Mouse (Mus musculus): ENCODE data around the gene Mast3. TPM values are rescaled to one million over a fixed set of nuclear protein-coding genes. Genes with fewer than 3 reads are reported as not detected.
A peak's percentile ranks its signal among the peaks of the same experiment; 100 is the strongest.

Mast3 gene
- polyA plus RNA-seq, 1 experiment: 31.7 TPM

- Histone ChIP-seq H3K4me2 (ENCODE audit: low read depth) (no peak overlapping the region), H3K27me3 (ENCODE audit: control insufficient read depth, insufficient read depth, insufficient read length) (no peaks in the 10 kb centered on the region), H3K36me3 (ENCODE audit: control insufficient read depth, insufficient read depth) (peaks cover 6% of the 10 kb centered on the region), H3ac (ENCODE audit: control insufficient read depth, insufficient read length) (no peak overlapping the region), H3K79me2 (ENCODE audit: control insufficient read depth, insufficient read depth) (no peaks in the 10 kb centered on the region), H3K4me3 (no peak overlapping the region)
- no peak for TF ChIP-seq MAX (IDR thresholded peaks at IDR 0.05; ENCODE audit: low read depth)
- TF ChIP-seq MYOG (IDR thresholded peaks at IDR 0.05; ENCODE audit: control insufficient read depth in 1 of 3, insufficient read depth in 1 of 3, insufficient read length in 2 of 3, low read depth in 2 of 3): no peak
- TF ChIP-seq USF1 (IDR thresholded peaks at IDR 0.05; ENCODE audit: low read depth): no peak
- no peak for TF ChIP-seq TCF3 (IDR thresholded peaks at IDR 0.05; ENCODE audit: insufficient read length, low read depth)
- TF ChIP-seq TCF12 (IDR thresholded peaks at IDR 0.05; ENCODE audit: insufficient read depth, poor library complexity, severe bottlenecking): no peak
- no peak for TF ChIP-seq MYOD1 (IDR thresholded peaks at IDR 0.05; ENCODE audit: control insufficient read depth in 1 of 3, insufficient read length in 2 of 3, low read depth in 2 of 3)
- TF ChIP-seq SRF (IDR thresholded peaks at IDR 0.05; ENCODE audit: control insufficient read depth, insufficient read length, low read depth): no peak
- no peak for TF ChIP-seq POLR2A (IDR thresholded peaks at IDR 0.05; ENCODE audit: insufficient read length, low read depth)
- TF ChIP-seq POLR2AphosphoS2 (IDR thresholded peaks at IDR 0.05; ENCODE audit: insufficient read length, low read depth): no peak
- TF ChIP-seq E2F4 (IDR thresholded peaks at IDR 0.05; ENCODE audit: insufficient read depth): no peak
- no peak for TF ChIP-seq CEBPB (IDR thresholded peaks at IDR 0.05; ENCODE audit: insufficient read depth, poor library complexity, severe bottlenecking)
- no peak for TF ChIP-seq REST (IDR thresholded peaks at IDR 0.05; ENCODE audit: insufficient read depth, insufficient read length)
Measured at GRCm38 (mm10) chr8:70764676-70765075, 40.2 kb downstream of the Mast3 start.

GRCm38 (mm10) chr8:70764026-70764425, 40.8 kb downstream of the Mast3 start:
- peaks cover 3% of the 10 kb centered on the region for H3K36me3 ChIP-seq (ENCODE audit: control insufficient read depth, insufficient read depth)
- TF ChIP-seq CEBPB (IDR thresholded peaks at IDR 0.05; ENCODE audit: insufficient read depth, poor library complexity, severe bottlenecking): no peak
- no peak for TF ChIP-seq MYOD1 (IDR thresholded peaks at IDR 0.05; ENCODE audit: control insufficient read depth in 1 of 3, insufficient read length in 2 of 3, low read depth in 2 of 3)
- TF ChIP-seq TCF3 (IDR thresholded peaks at IDR 0.05; ENCODE audit: insufficient read length, low read depth): no peak
- no peaks in the 10 kb centered on the region for H3K79me2 ChIP-seq (ENCODE audit: control insufficient read depth, insufficient read depth)
- H3K4me2 ChIP-seq (ENCODE audit: low read depth): no peak overlapping the region
- H3K4me3 ChIP-seq: no peak overlapping the region
- no peaks in the 10 kb centered on the region for H3K27me3 ChIP-seq (ENCODE audit: control insufficient read depth, insufficient read depth, insufficient read length)
- no peak overlapping the region for H3ac ChIP-seq (ENCODE audit: control insufficient read depth, insufficient read length)

GRCm38 (mm10) chr8:70763354-70763753, 41.5 kb downstream of the Mast3 start:
- TF ChIP-seq POLR2AphosphoS2 (IDR thresholded peaks at IDR 0.05; ENCODE audit: insufficient read length, low read depth) (no peak), SRF (IDR thresholded peaks at IDR 0.05; ENCODE audit: control insufficient read depth, insufficient read length, low read depth) (no peak), REST (IDR thresholded peaks at IDR 0.05; ENCODE audit: insufficient read depth, insufficient read length) (no peak), E2F4 (IDR thresholded peaks at IDR 0.05; ENCODE audit: insufficient read depth) (no peak), CEBPB (IDR thresholded peaks at IDR 0.05; ENCODE audit: insufficient read depth, poor library complexity, severe bottlenecking) (no peak), MAX (IDR thresholded peaks at IDR 0.05; ENCODE audit: low read depth) (no peak), TCF3 (IDR thresholded peaks at IDR 0.05; ENCODE audit: insufficient read length, low read depth) (no peak), POLR2A (IDR thresholded peaks at IDR 0.05; ENCODE audit: insufficient read length, low read depth) (no peak), USF1 (IDR thresholded peaks at IDR 0.05; ENCODE audit: low read depth) (no peak), MYOG (IDR thresholded peaks at IDR 0.05; ENCODE audit: control insufficient read depth in 1 of 3, insufficient read depth in 1 of 3, insufficient read length in 2 of 3, low read depth in 2 of 3) (no peak), TCF12 (IDR thresholded peaks at IDR 0.05; ENCODE audit: insufficient read depth, poor library complexity, severe bottlenecking) (no peak), MYOD1 (IDR thresholded peaks at IDR 0.05; ENCODE audit: control insufficient read depth in 1 of 3, insufficient read length in 2 of 3, low read depth in 2 of 3) (no peak)
- Histone ChIP-seq H3ac (ENCODE audit: control insufficient read depth, insufficient read length) (no peak overlapping the region), H3K4me3 (no peak overlapping the region)

GRCm38 (mm10) chr8:70762118-70762517, 42.7 kb downstream of the Mast3 start:
- Histone ChIP-seq H3K4me2 (ENCODE audit: low read depth) (no peak overlapping the region), H3K4me3 (no peak overlapping the region), H3K79me2 (ENCODE audit: control insufficient read depth, insufficient read depth) (no peaks in the 10 kb centered on the region)

More at GRCm38 (mm10) chr8:70763354-70763753, 41.5 kb downstream of the Mast3 start:
- Histone ChIP-seq H3K4me2 (ENCODE audit: low read depth) (no peak overlapping the region), H3K79me2 (ENCODE audit: control insufficient read depth, insufficient read depth) (no peaks in the 10 kb centered on the region), H3K27me3 (ENCODE audit: control insufficient read depth, insufficient read depth, insufficient read length) (no peaks in the 10 kb centered on the region), H3K36me3 (ENCODE audit: control insufficient read depth, insufficient read depth) (no peaks in the 10 kb centered on the region)

GRCm38 (mm10) chr8:70760775-70761406, 44.0 kb downstream of the Mast3 start, which contains the start of gene Mpv17l2:
Gene Mpv17l2, minus strand, starts transcription at chr8:70760946.
- Histone ChIP-seq H3K4me2 (ENCODE audit: low read depth) (peak within 1 kb of the TSS; percentile 81), H3K79me2 (ENCODE audit: control insufficient read depth, insufficient read depth) (no peaks in the 10 kb centered on the region), H3K27me3 (ENCODE audit: control insufficient read depth, insufficient read depth, insufficient read length) (no peaks in the 10 kb centered on the region), H3ac (ENCODE audit: control insufficient read depth, insufficient read length) (peak within 1 kb of the TSS; percentile 79), H3K36me3 (ENCODE audit: control insufficient read depth, insufficient read depth) (no peaks in the 10 kb centered on the region), H3K4me3 (peak within 1 kb of the TSS; percentile 41)
- TF ChIP-seq CEBPB (IDR thresholded peaks at IDR 0.05; ENCODE audit: insufficient read depth, poor library complexity, severe bottlenecking) (no peak), MAX (IDR thresholded peaks at IDR 0.05; ENCODE audit: low read depth) (no peak), MYOG (IDR thresholded peaks at IDR 0.05; ENCODE audit: control insufficient read depth in 1 of 3, insufficient read depth in 1 of 3, insufficient read length in 2 of 3, low read depth in 2 of 3) (peak in 1 of 3 experiments; percentile 26), TCF3 (IDR thresholded peaks at IDR 0.05; ENCODE audit: insufficient read length, low read depth) (no peak), MYOD1 (IDR thresholded peaks at IDR 0.05; ENCODE audit: control insufficient read depth in 1 of 3, insufficient read length in 2 of 3, low read depth in 2 of 3) (no peak), REST (IDR thresholded peaks at IDR 0.05; ENCODE audit: insufficient read depth, insufficient read length) (peak; percentile 19), SRF (IDR thresholded peaks at IDR 0.05; ENCODE audit: control insufficient read depth, insufficient read length, low read depth) (peak; percentile 41), TCF12 (IDR thresholded peaks at IDR 0.05; ENCODE audit: insufficient read depth, poor library complexity, severe bottlenecking) (no peak), POLR2A (IDR thresholded peaks at IDR 0.05; ENCODE audit: insufficient read length, low read depth) (peak; percentile 92), USF1 (IDR thresholded peaks at IDR 0.05; ENCODE audit: low read depth) (peak; percentile 55), E2F4 (IDR thresholded peaks at IDR 0.05; ENCODE audit: insufficient read depth) (no peak), POLR2AphosphoS2 (IDR thresholded peaks at IDR 0.05; ENCODE audit: insufficient read length, low read depth) (peak; percentile 56)

More at GRCm38 (mm10) chr8:70762118-70762517, 42.7 kb downstream of the Mast3 start:
- Histone ChIP-seq H3K27me3 (ENCODE audit: control insufficient read depth, insufficient read depth, insufficient read length) (no peaks in the 10 kb centered on the region), H3ac (ENCODE audit: control insufficient read depth, insufficient read length) (no peak overlapping the region), H3K36me3 (ENCODE audit: control insufficient read depth, insufficient read depth) (no peaks in the 10 kb centered on the region)
- TF ChIP-seq POLR2AphosphoS2 (IDR thresholded peaks at IDR 0.05; ENCODE audit: insufficient read length, low read depth) (peak; percentile 27), TCF12 (IDR thresholded peaks at IDR 0.05; ENCODE audit: insufficient read depth, poor library complexity, severe bottlenecking) (no peak), SRF (IDR thresholded peaks at IDR 0.05; ENCODE audit: control insufficient read depth, insufficient read length, low read depth) (no peak), POLR2A (IDR thresholded peaks at IDR 0.05; ENCODE audit: insufficient read length, low read depth) (no peak)

All from myocyte (in vitro differentiated cells).